Mouse (Mus musculus) forebrain, embryonic 11.5 days (tissue): ENCODE data around the gene Ino80. TPM values are rescaled to one million over a fixed set of nuclear protein-coding genes. Genes with fewer than 3 reads are reported as not detected.

Experiments used
- ATAC-seq: fragments of 200-750 bp; cut with Nextera tagmentation; replicated peaks from 2 replicates; pipeline ENCODE4 v1.8.0; 2017; ENCODE audit warnings: moderate TSS enrichment; ENCODE audit not compliant: low FRiP score
- DNase-seq: peaks from one replicate; pipeline ENCODE4 v3.0.0-alpha.2; 2017; ENCODE audit warnings: low spot score
- H3K27ac ChIP-seq: fragments of 300-500 bp; sonication (generic); 2 replicates; pipeline ENCODE4 v1.5.1; 2014; ENCODE audit warnings: low read depth, low read length
- H3K27me3 ChIP-seq: fragments of 300-500 bp; sonication (generic); 2 replicates; pipeline ENCODE4 v1.6.1; 2014; ENCODE audit warnings: mild to moderate bottlenecking, low read length, mixed read lengths; ENCODE audit not compliant: control insufficient read depth, insufficient read depth
- H3K36me3 ChIP-seq: fragments of 300-500 bp; sonication (generic); 2 replicates; pipeline ENCODE4 v1.6.1; 2014; ENCODE audit warnings: mild to moderate bottlenecking, low read length, moderate library complexity, mixed read lengths; ENCODE audit not compliant: control insufficient read depth, insufficient read depth
- H3K4me1 ChIP-seq: fragments of 300-500 bp; sonication (generic); replicated peaks from 2 replicates; pipeline ENCODE4 v1.6.1; 2014; ENCODE audit warnings: low read length, mixed read lengths; ENCODE audit not compliant: control insufficient read depth, insufficient read depth
- H3K4me2 ChIP-seq: fragments of 300-500 bp; sonication (generic); 2 replicates; pipeline ENCODE4 v1.6.1; 2014; ENCODE audit warnings: low read depth, mild to moderate bottlenecking, low read length, moderate library complexity, mixed read lengths; ENCODE audit not compliant: severe bottlenecking
- H3K4me3 ChIP-seq: fragments of 300-500 bp; sonication (generic); 2 replicates; pipeline ENCODE4 v1.5.1; 2014; ENCODE audit warnings: low read depth, low read length
- H3K9ac ChIP-seq: fragments of 300-500 bp; sonication (generic); 2 replicates; pipeline ENCODE4 v1.6.1; 2014; ENCODE audit warnings: low read length
- H3K9me3 ChIP-seq: fragments of 300-500 bp; sonication (generic); 2 replicates; pipeline ENCODE4 v1.6.1; 2016; ENCODE audit warnings: low read length, mixed read lengths; ENCODE audit not compliant: control insufficient read depth
- WGBS: fragments of 180-500 bp; shearing (Covaris S2); extraction: QIAGEN DNeasy Blood & Tissue Kit; methylation state at CpG from one replicate; pipeline ENCODE4 v1.1.7; 2014; 5-methylcytosine and 5-hydroxymethylcytosine counted together
- polyA plus RNA-seq: library from polyadenylated mRNA; unstranded; fragments of >200 nt; fragmentation: Nextera tagmentation; extraction: Ambion mirVana; gene quantifications from 2 replicates; pipeline ENCODE4 v1.2.1, GENCODE M21; 2014

The Ino80 gene
- polyA plus RNA-seq, 1 experiment from 2014 or later, result 6.5 TPM

GRCm38 (mm10) chr2:119388266-119388665 is 89.2 kb downstream of the Ino80 start:
- no peak overlapping the region for H3K27ac ChIP-seq
- H3K36me3 ChIP-seq, result no peaks in the 10 kb centered on the region
- H3K9ac ChIP-seq, result no peak overlapping the region

GRCm38 (mm10) chr2:119379455-119379854 is 98.0 kb downstream of the Ino80 start:
- Histone ChIP-seq H3K4me3 (no peak overlapping the region), H3K4me1 (no peaks in the 10 kb centered on the region), H3K27ac (no peak overlapping the region), H3K36me3 (peaks cover 9% of the 10 kb centered on the region; the same call in 1 of the 2 replicates), H3K4me2 (no peak overlapping the region), H3K27me3 (no peaks in the 10 kb centered on the region), H3K9ac (no peak overlapping the region), H3K9me3 (no peaks in the 10 kb centered on the region)
- 90% methylated on average over 3 of the region's 3 CpGs for WGBS
- ATAC-seq, result no peak
- no peak for DNase-seq

More at GRCm38 (mm10) chr2:119388266-119388665, 89.2 kb downstream of the Ino80 start:
- Histone ChIP-seq H3K4me2 (no peak overlapping the region), H3K4me3 (no peak overlapping the region), H3K27me3 (no peaks in the 10 kb centered on the region), H3K9me3 (no peaks in the 10 kb centered on the region), H3K4me1 (no peaks in the 10 kb centered on the region)
- no peak for ATAC-seq
- DNase-seq, result no peak
- WGBS, result 90% methylated on average over 1 of the region's 1 CpGs

- DNase-seq (no peak), ATAC-seq (no peak)
- WGBS, result 87% methylated on average over 3 of the region's 3 CpGs
Measured at GRCm38 (mm10) chr2:119377826-119378225, 99.7 kb downstream of the Ino80 start.

GRCm38 (mm10) chr2:119377286-119377685 is 100.2 kb downstream of the Ino80 start:
- H3K27me3 ChIP-seq, result no peaks in the 10 kb centered on the region
- H3K9ac ChIP-seq, result no peak overlapping the region
- ATAC-seq (no peak), DNase-seq (no peak)
- 86% methylated on average over 9 of the region's 9 CpGs for WGBS
- no peaks in the 10 kb centered on the region for H3K9me3 ChIP-seq
- no peaks in the 10 kb centered on the region for H3K4me1 ChIP-seq
- no peak overlapping the region for H3K4me3 ChIP-seq
- no peak overlapping the region for H3K4me2 ChIP-seq
- peaks cover 20% of the 10 kb centered on the region; the same call in 1 of the 2 replicates for H3K36me3 ChIP-seq
- H3K27ac ChIP-seq, result no peak overlapping the region

More at GRCm38 (mm10) chr2:119377826-119378225, 99.7 kb downstream of the Ino80 start:
- H3K27ac ChIP-seq, result no peak overlapping the region
- H3K9ac ChIP-seq, result no peak overlapping the region
- H3K4me3 ChIP-seq, result no peak overlapping the region
- peaks cover 17% of the 10 kb centered on the region; the same call in 1 of the 2 replicates for H3K36me3 ChIP-seq
- H3K4me1 ChIP-seq, result no peaks in the 10 kb centered on the region
- H3K27me3 ChIP-seq, result no peaks in the 10 kb centered on the region
- no peak overlapping the region for H3K4me2 ChIP-seq
- no peaks in the 10 kb centered on the region for H3K9me3 ChIP-seq

- no peak overlapping the region for H3K4me2 ChIP-seq
- H3K27me3 ChIP-seq, result no peaks in the 10 kb centered on the region
- H3K4me1 ChIP-seq, result no peaks in the 10 kb centered on the region
- DNase-seq (peak; percentile 34), ATAC-seq (no peak)
- no peak overlapping the region for H3K27ac ChIP-seq
- H3K4me3 ChIP-seq, result no peak overlapping the region
- H3K36me3 ChIP-seq, result peaks cover 16% of the 10 kb centered on the region; the same call in 1 of the 2 replicates
- WGBS, result 96% methylated on average over 10 of the region's 10 CpGs
- no peaks in the 10 kb centered on the region for H3K9me3 ChIP-seq
- H3K9ac ChIP-seq, result no peak overlapping the region
Measured at GRCm38 (mm10) chr2:119370116-119370515, 107.4 kb downstream of the Ino80 start.

GRCm38 (mm10) chr2:119367346-119367745 is 110.1 kb downstream of the Ino80 start:
- WGBS, result 82% methylated on average over 3 of the region's 3 CpGs
- Histone ChIP-seq H3K9me3 (no peaks in the 10 kb centered on the region), H3K36me3 (peaks cover 5% of the 10 kb centered on the region; the same call in 1 of the 2 replicates), H3K27me3 (no peaks in the 10 kb centered on the region), H3K4me2 (no peak overlapping the region), H3K9ac (no peak overlapping the region), H3K4me1 (no peaks in the 10 kb centered on the region), H3K4me3 (no peak overlapping the region), H3K27ac (no peak overlapping the region)
- ATAC-seq (no peak), DNase-seq (peak; percentile 3)

- H3K36me3 ChIP-seq, result no peaks in the 10 kb centered on the region
- WGBS, result 92% methylated on average over 3 of the region's 3 CpGs
- no peaks in the 10 kb centered on the region for H3K4me1 ChIP-seq
- DNase-seq, result peak; percentile 22
- H3K9me3 ChIP-seq, result no peaks in the 10 kb centered on the region
- H3K27me3 ChIP-seq, result no peaks in the 10 kb centered on the region
- no peak overlapping the region for H3K4me2 ChIP-seq
- no peak overlapping the region for H3K4me3 ChIP-seq
- H3K9ac ChIP-seq, result no peak overlapping the region
- no peak overlapping the region for H3K27ac ChIP-seq
- no peak for ATAC-seq
Measured at GRCm38 (mm10) chr2:119364969-119365368, 112.5 kb downstream of the Ino80 start.

GRCm38 (mm10) chr2:119359721-119360291 is 117.7 kb downstream of the Ino80 start:
- H3K9me3 ChIP-seq, result no peaks in the 10 kb centered on the region
- DNase-seq, result no peak
- H3K9ac ChIP-seq, result no peak overlapping the region
- 86% methylated on average over 2 of the region's 2 CpGs for WGBS
- no peak overlapping the region for H3K27ac ChIP-seq
- no peaks in the 10 kb centered on the region for H3K4me1 ChIP-seq
- ATAC-seq, result no peak
- no peaks in the 10 kb centered on the region for H3K27me3 ChIP-seq
- H3K4me2 ChIP-seq, result no peak overlapping the region
- H3K4me3 ChIP-seq, result no peak overlapping the region
- no peaks in the 10 kb centered on the region for H3K36me3 ChIP-seq

GRCm38 (mm10) chr2:119358249-119358648 is 119.2 kb downstream of the Ino80 start:
- no peaks in the 10 kb centered on the region for H3K4me1 ChIP-seq
- H3K27me3 ChIP-seq, result no peaks in the 10 kb centered on the region
- WGBS, result 92% methylated on average over 6 of the region's 6 CpGs
- no peaks in the 10 kb centered on the region for H3K9me3 ChIP-seq
- H3K36me3 ChIP-seq, result no peaks in the 10 kb centered on the region
- no peak overlapping the region for H3K27ac ChIP-seq
- DNase-seq, result no peak
- ATAC-seq, result no peak
- no peak overlapping the region for H3K9ac ChIP-seq
- no peak overlapping the region for H3K4me2 ChIP-seq
- no peak overlapping the region for H3K4me3 ChIP-seq
